Mouse (Mus musculus) lung, adult 2 months (tissue): ENCODE results near the gene Sh3pxd2a. TPM values are rescaled to one million over a fixed set of nuclear protein-coding genes. Genes with fewer than 3 reads are reported as not detected.

Source experiments
- DNase-seq: peaks from one replicate; pipeline ENCODE4 v3.0.0; 2022
- H3K4me1 ChIP-seq: fragments of 200-500 bp; 2 replicates; pipeline ENCODE4 v1.6.1; 2011; ENCODE audit warnings: low read length; ENCODE audit not compliant: control insufficient read depth, insufficient read depth
- H3K4me3 ChIP-seq: fragments of 200-500 bp; replicated peaks from 2 replicates; pipeline ENCODE3; 2011; ENCODE audit warnings: low read depth, mild to moderate bottlenecking, control low read depth, low read length; ENCODE audit errors: extremely low read depth
- CTCF ChIP-seq: fragments of 200-500 bp; IDR thresholded peaks from 2 replicates; pipeline ENCODE4 v1.5.1; 2011; ENCODE audit warnings: mild to moderate bottlenecking, low read length, control low read depth; ENCODE audit not compliant: insufficient read depth
- POLR2A ChIP-seq: fragments of 200-500 bp; IDR thresholded peaks from 2 replicates; pipeline ENCODE4 v1.6.1; 2011; ENCODE audit warnings: low read depth, mild to moderate bottlenecking, control low read depth, low read length, borderline replicate concordance; ENCODE audit errors: extremely low read depth
- WGBS: fragments of 180-500 bp; shearing (Covaris S2); methylation state at CpG from one replicate; pipeline ENCODE4 v1.1.7; 2018; 5-methylcytosine and 5-hydroxymethylcytosine counted together
- polyA plus RNA-seq: library from polyadenylated mRNA; depleted of rRNA; stranded (reverse); fragments of >200 nt; gene quantifications from 2 replicates; pipeline ENCODE4 v1.2.3, GENCODE M21; 2012

Sh3pxd2a gene
- polyA plus RNA-seq, 1 experiment, result 40.9 TPM

DNA sequence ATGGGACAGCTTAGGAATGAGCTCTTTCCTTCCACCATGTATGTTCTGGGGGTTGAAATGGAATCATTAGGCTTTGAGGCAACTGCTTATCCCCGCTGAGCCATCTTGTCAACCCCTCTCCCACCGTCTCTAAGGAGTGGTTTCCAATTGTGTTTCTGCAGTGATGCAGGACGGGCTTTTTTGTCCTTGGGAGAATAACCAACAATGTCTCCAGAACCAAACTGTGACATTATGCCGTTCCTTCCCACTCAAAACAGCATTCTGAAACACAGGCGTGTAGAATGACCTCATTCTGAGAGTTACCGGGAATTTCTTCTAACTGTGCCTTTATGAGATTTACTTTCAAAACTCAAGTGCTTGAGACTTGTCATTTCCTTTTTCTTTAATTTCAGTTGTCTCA, 28.2 kb upstream of the Sh3pxd2a start:
- no peak for DNase-seq
- WGBS, result 80% methylated on average over 6 of the region's 6 CpGs
- TF ChIP-seq CTCF, result no peak
- no peak for TF ChIP-seq POLR2A
- H3K4me3 ChIP-seq, result no peak overlapping the region
- no peaks in the 10 kb centered on the region for H3K4me1 ChIP-seq

DNA sequence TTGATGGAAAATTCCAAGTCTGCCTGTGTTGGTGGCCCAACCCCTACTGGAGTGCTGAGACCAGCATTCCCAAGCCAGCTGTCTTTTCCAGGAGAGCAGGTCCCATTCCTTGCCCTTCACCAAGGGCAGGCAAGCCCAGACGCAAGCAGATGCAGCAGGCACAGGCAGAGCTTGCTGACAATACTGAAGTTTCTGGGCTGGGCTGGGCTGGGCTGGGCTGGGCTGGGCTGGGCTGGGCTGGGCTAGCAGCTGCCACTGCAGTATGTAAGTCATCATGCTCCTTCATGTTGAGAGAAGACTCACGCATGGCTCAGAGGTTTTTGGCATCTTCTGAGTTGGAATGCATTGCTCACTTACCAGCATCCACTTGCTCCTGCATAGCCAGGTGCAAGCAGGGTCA, 27.7 kb upstream of the Sh3pxd2a start:
- no peak for DNase-seq

GRCm38 (mm10) chr19:47489233-47489632, 25.0 kb upstream of the Sh3pxd2a start:
- Histone ChIP-seq H3K4me3 (no peak overlapping the region), H3K4me1 (peaks cover 3% of the 10 kb centered on the region; the same call in 1 of the 2 replicates)
- TF ChIP-seq CTCF (no peak), POLR2A (no peak)
- no peak for DNase-seq
- WGBS, result 88% methylated on average over 3 of the region's 3 CpGs

More for the DNA sequence above, 27.7 kb upstream of the Sh3pxd2a start:
- 60% methylated on average over 2 of the region's 2 CpGs for WGBS
- TF ChIP-seq CTCF, result no peak
- TF ChIP-seq POLR2A, result no peak
- H3K4me1 ChIP-seq, result no peaks in the 10 kb centered on the region
- no peak overlapping the region for H3K4me3 ChIP-seq

- Histone ChIP-seq H3K4me1 (peaks cover 3% of the 10 kb centered on the region; the same call in 1 of the 2 replicates), H3K4me3 (no peak overlapping the region)
- DNase-seq, result peak; percentile 42
- TF ChIP-seq CTCF (peak; percentile 54), POLR2A (no peak)
- WGBS, result 44% methylated on average over 4 of the region's 4 CpGs
Observed at GRCm38 (mm10) chr19:47488250-47488649, 24.0 kb upstream of the Sh3pxd2a start.

DNA sequence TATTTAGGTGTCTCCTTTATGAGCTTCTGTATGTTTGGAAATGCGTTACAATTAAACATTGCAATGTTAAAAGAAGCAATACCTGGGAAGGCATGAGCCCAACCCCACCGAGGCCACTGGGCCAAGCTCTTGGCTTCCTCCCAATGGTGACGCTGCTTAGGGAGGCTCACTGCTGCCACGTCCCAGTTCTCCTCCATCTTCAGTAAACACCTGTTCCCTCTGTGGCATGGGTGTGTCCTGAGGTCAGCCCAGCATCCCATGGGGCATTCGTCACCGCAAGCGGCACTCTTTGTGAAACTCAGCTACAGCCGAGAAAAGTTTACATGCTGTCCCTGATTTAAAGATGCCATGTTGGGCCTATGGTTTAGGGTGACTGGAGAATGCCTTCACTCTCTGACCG, 23.4 kb upstream of the Sh3pxd2a start:
- Histone ChIP-seq H3K4me1 (peaks cover 3% of the 10 kb centered on the region; the same call in 1 of the 2 replicates), H3K4me3 (no peak overlapping the region)
- TF ChIP-seq POLR2A (no peak), CTCF (no peak)
- 83% methylated on average over 9 of the region's 9 CpGs for WGBS
- DNase-seq, result no peak

GRCm38 (mm10) chr19:47485997-47486566, 21.9 kb upstream of the Sh3pxd2a start:
- H3K4me1 ChIP-seq, result peaks cover 3% of the 10 kb centered on the region; the same call in 1 of the 2 replicates
- DNase-seq, result no peak
- 13% methylated on average over 9 of the region's 9 CpGs for WGBS
- no peak for TF ChIP-seq POLR2A
- TF ChIP-seq CTCF, result no peak
- H3K4me3 ChIP-seq, result no peak overlapping the region

DNA sequence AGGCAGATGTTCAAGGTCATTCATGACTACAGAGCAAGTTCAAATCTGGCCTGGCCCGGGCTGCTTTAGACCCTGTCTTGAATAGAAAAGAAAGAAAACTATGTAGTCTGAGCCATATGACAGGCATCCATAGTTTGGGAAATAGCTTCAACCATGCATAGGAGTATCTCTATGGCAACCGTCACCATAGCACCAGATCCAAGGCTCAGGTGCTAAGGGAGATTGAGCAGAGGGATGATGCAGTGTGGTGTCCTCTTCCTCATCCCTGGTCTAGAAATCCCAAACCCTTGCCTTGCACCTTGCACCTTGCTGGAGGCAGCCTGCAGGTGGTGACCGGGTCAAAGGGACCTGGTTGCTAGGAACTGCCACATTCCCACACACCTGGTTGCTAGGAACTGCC, 19.9 kb upstream of the Sh3pxd2a start:
- DNase-seq, result no peak
- TF ChIP-seq CTCF (no peak), POLR2A (no peak)
- H3K4me1 ChIP-seq, result peaks cover 3% of the 10 kb centered on the region; the same call in 1 of the 2 replicates
- H3K4me3 ChIP-seq, result no peak overlapping the region
- 79% methylated on average over 3 of the region's 3 CpGs for WGBS

GRCm38 (mm10) chr19:47483346-47483745, 19.1 kb upstream of the Sh3pxd2a start:
- TF ChIP-seq POLR2A (no peak), CTCF (no peak)
- H3K4me1 ChIP-seq, result peaks cover 3% of the 10 kb centered on the region; the same call in 1 of the 2 replicates
- H3K4me3 ChIP-seq, result no peak overlapping the region
- 35% methylated on average over 3 of the region's 3 CpGs for WGBS
- no peak for DNase-seq

DNA sequence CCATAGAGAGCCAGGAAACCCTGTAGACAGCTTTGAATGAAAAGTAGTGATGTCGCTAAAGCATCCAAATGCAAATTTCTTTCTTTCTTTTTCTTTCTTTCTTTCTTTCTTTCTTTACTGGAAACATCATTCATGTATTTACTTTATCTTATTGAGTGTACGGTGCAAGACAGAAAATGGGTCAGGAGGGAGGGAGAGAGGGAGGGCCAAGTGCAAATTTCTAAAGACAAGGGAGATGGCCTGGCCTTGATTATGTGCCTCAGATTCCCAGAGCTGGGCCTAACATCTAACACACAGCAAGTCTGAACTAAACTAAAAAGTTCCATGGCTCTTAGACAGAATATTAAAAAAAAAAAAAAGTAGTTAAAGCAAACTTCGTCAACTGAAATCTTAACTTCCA, 9.3 kb upstream of the Sh3pxd2a start:
- WGBS, result 73% methylated on average over 3 of the region's 3 CpGs
- Histone ChIP-seq H3K4me3 (no peak overlapping the region), H3K4me1 (no peaks in the 10 kb centered on the region)
- no peak for DNase-seq
- no peak for TF ChIP-seq POLR2A
- TF ChIP-seq CTCF, result no peak

DNA sequence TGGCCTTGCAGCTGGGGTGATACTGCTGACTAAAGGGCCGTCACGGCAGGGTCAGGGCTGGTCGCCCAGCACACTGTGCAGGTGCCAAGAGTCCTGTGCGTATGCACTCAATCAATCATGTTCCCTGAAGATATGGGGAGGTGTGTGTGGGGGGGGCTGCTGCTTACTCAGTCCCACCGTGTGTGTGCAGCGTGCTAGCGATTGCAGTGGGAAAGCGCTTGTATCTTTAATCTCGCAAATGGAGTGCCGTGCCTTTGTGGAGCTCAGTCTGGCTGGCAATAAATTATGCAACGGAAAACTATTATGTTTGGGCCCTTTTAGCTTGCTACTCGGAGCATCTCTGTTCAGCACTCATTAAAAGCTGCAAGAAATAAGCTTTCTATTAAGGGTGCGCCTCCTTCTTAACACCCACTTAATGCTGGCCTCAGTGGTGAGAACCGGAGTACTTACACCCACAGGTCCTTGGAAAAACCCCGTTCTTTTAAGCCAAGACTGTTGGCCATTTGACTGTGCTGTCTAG, 8.7 kb upstream of the Sh3pxd2a start:
- Histone ChIP-seq H3K4me1 (no peaks in the 10 kb centered on the region), H3K4me3 (no peak overlapping the region)
- TF ChIP-seq CTCF (no peak), POLR2A (no peak)
- DNase-seq, result no peak
- WGBS, result 61% methylated on average over 15 of the region's 15 CpGs
